ENCODE assay signal across 13 mouse cellular contexts in genomic region chr7:92439503-92440487, GRCm38 (mm10).
DNase-seq lines count a peak whose midpoint lies in the region; ATAC-seq and TF ChIP-seq lines count a peak whose summit lies in the region.
"Had no signal": no experiment of that assay in that cellular context is flagged by ENCODE, and none has a peak within 500 bp of the region (broad histone marks: within the 10 kb centered on the region; RNA-seq: fewer than 3 reads in every experiment).

No protein-coding gene starts in this region.

- no peak for DNase-seq in kidney, postnatal 36 days
- DNase-seq in adrenal gland, postnatal 14 days = peak; percentile 44
- peak; percentile 18 to 31 for DNase-seq in cerebellum, postnatal 14 days
- peak; percentile 47 for DNase-seq in midbrain, postnatal 0 days (ENCODE audit: low spot score)
- DNase-seq in heart, adult 2 months = no peak
- no peak for DNase-seq in left cerebral cortex, postnatal 10 days (ENCODE audit: extremely low spot score in 1 of 2, low spot score in 2 of 2)
- DNase-seq: kidney, adult 11 months; liver, postnatal 0 days; right cerebral cortex, adult 18-20 months had no signal

- H3K79me2 ChIP-seq in heart, adult 2 months (replicated peaks; ENCODE audit: control insufficient read depth, insufficient read depth, low read length) = no peaks in the 10 kb centered on the region

- no peak overlapping the region for H3K9ac ChIP-seq in kidney, embryonic 14.5 days (ENCODE audit: low read depth, low read length)
- H3K9ac ChIP-seq in midbrain, postnatal 0 days (replicated peaks; ENCODE audit: low read length, poor library complexity, severe bottlenecking) = no peak overlapping the region
- no peak overlapping the region for H3K9ac ChIP-seq in heart, adult 2 months (ENCODE audit: low read depth, low read length)
- H3K9ac ChIP-seq: heart, embryonic 15.5 days; liver, postnatal 0 days had no signal

- H3K27ac ChIP-seq in kidney, embryonic 14.5 days (ENCODE audit: low read depth, low read length) = no peak overlapping the region
- H3K27ac ChIP-seq in midbrain, postnatal 0 days (ENCODE audit: low read depth, low read length) = no peak overlapping the region
- no peak overlapping the region for H3K27ac ChIP-seq in heart, adult 2 months
- H3K27ac ChIP-seq: heart, embryonic 15.5 days; layer of hippocampus, adult 2 months; limb, embryonic 10.5 days had no signal

- no peak for TF ChIP-seq POLR2A in heart, adult 2 months (IDR thresholded peaks at IDR 0.05; ENCODE audit: insufficient read depth, low read depth, low read length)

- no peak overlapping the region for H3K4me3 ChIP-seq in kidney, embryonic 14.5 days (ENCODE audit: low read length)
- H3K4me3 ChIP-seq in midbrain, postnatal 0 days (ENCODE audit: low read depth, low read length) = no peak overlapping the region
- no peak overlapping the region for H3K4me3 ChIP-seq in heart, adult 2 months
- H3K4me3 ChIP-seq: heart, embryonic 15.5 days; layer of hippocampus, adult 2 months; limb, embryonic 10.5 days had no signal

- no peak for TF ChIP-seq EP300 in heart, adult 2 months (IDR thresholded peaks at IDR 0.05; ENCODE audit: insufficient read depth, low read depth, low read length)

- peaks cover 6% of the 10 kb centered on the region; the same call in 1 of the 2 replicates for H3K4me1 ChIP-seq in kidney, embryonic 14.5 days (ENCODE audit: control insufficient read depth, insufficient read depth, low read length)
- H3K4me1 ChIP-seq in midbrain, postnatal 0 days (ENCODE audit: insufficient read depth, low read length) = no peaks in the 10 kb centered on the region
- no peaks in the 10 kb centered on the region for H3K4me1 ChIP-seq in heart, adult 2 months (ENCODE audit: control insufficient read depth, insufficient read depth, low read length)
- H3K4me1 ChIP-seq: heart, embryonic 15.5 days; limb, embryonic 10.5 days had no signal

- no peak overlapping the region for H3K4me2 ChIP-seq in kidney, embryonic 14.5 days (replicated peaks; ENCODE audit: low read depth, low read length)
- H3K4me2 ChIP-seq in midbrain, postnatal 0 days (ENCODE audit: low read depth, low read length, poor library complexity, severe bottlenecking) = no peak overlapping the region
- H3K4me2 ChIP-seq: heart, embryonic 15.5 days had no signal

- 65% methylated on average over 8 of the region's 8 CpGs for WGBS in kidney, embryonic 14.5 days
- 84% methylated on average over 8 of the region's 8 CpGs for WGBS in midbrain, postnatal 0 days
- WGBS in heart, adult 2 months = 77% methylated on average over 8 of the region's 8 CpGs

- no peak for TF ChIP-seq CTCF in midbrain, postnatal 0 days (IDR thresholded peaks at IDR 0.05)
- TF ChIP-seq CTCF in heart, adult 2 months (IDR thresholded peaks at IDR 0.05) = no peak

- ATAC-seq in kidney, embryonic 14.5 days (ENCODE audit: low FRiP score, low TSS enrichment) = 0 out of 2 replicates have a peak, but pooled peaks have one; percentile 52
- ATAC-seq in midbrain, postnatal 0 days (ENCODE audit: low FRiP score) = no peak
- ATAC-seq: liver, postnatal 0 days had no signal

- no peaks in the 10 kb centered on the region for H3K9me3 ChIP-seq in kidney, embryonic 14.5 days (ENCODE audit: control insufficient read depth, low read length)
- no peaks in the 10 kb centered on the region for H3K9me3 ChIP-seq in midbrain, postnatal 0 days (ENCODE audit: low read length)
- H3K9me3 ChIP-seq: heart, embryonic 15.5 days; limb, embryonic 10.5 days had no signal

- H3K27me3 ChIP-seq in kidney, embryonic 14.5 days (ENCODE audit: control insufficient read depth, insufficient read depth, low read length) = no peaks in the 10 kb centered on the region
- H3K27me3 ChIP-seq in midbrain, postnatal 0 days (ENCODE audit: insufficient read depth, low read length) = no peaks in the 10 kb centered on the region
- H3K27me3 ChIP-seq in heart, adult 2 months (ENCODE audit: control insufficient read depth, insufficient read depth, low read length) = no peaks in the 10 kb centered on the region
- H3K27me3 ChIP-seq: heart, embryonic 15.5 days had no signal

- no peaks in the 10 kb centered on the region for H3K36me3 ChIP-seq in kidney, embryonic 14.5 days (ENCODE audit: control insufficient read depth, insufficient read depth, low read length)
- peaks cover 3% of the 10 kb centered on the region; the same call in 1 of the 2 replicates for H3K36me3 ChIP-seq in midbrain, postnatal 0 days (ENCODE audit: insufficient read depth, low read length)
- no peaks in the 10 kb centered on the region for H3K36me3 ChIP-seq in heart, adult 2 months (ENCODE audit: control insufficient read depth, insufficient read depth, low read length)
- H3K36me3 ChIP-seq: heart, embryonic 15.5 days; limb, embryonic 10.5 days had no signal

- intact Hi-C loops in heart, adult 2 months (cut with DNase I) = no loop called here
- intact Hi-C loops in left cerebral cortex, postnatal 10 days (cut with DNase I) = no loop called here

Comparison
In these comparisons a context has a peak if more than half of its experiments do, and no peak if none do; other contexts are left out.
1. DNase-seq: peak in adrenal gland, postnatal 14 days (single experiment), cerebellum, postnatal 14 days (2 of 2) and midbrain, postnatal 0 days (single experiment); none in kidney, postnatal 36 days (0 of 2), heart, adult 2 months (0 of 2) and left cerebral cortex, postnatal 10 days (0 of 2).